Mouse (Mus musculus) brain, adult 10 weeks (tissue): ENCODE data around the gene Sco1. TPM values are rescaled to one million over a fixed set of nuclear protein-coding genes. Genes with fewer than 3 reads are reported as not detected.

Source experiments
- polyA plus RNA-seq: library from polyadenylated mRNA; stranded (reverse); fragments of 350-450 nt; fragmentation: Illumina TruSeq; extraction: RNeasy Lipid Tissue Mini Kit (QIAGEN cat#74804); gene quantifications from one replicate; pipeline ENCODE4 v1.2.3, GENCODE M21; 2015; ENCODE audit warnings: low read depth, low replicate concordance

Gene Sco1
- polyA plus RNA-seq, result 9.9 TPM

DNA sequence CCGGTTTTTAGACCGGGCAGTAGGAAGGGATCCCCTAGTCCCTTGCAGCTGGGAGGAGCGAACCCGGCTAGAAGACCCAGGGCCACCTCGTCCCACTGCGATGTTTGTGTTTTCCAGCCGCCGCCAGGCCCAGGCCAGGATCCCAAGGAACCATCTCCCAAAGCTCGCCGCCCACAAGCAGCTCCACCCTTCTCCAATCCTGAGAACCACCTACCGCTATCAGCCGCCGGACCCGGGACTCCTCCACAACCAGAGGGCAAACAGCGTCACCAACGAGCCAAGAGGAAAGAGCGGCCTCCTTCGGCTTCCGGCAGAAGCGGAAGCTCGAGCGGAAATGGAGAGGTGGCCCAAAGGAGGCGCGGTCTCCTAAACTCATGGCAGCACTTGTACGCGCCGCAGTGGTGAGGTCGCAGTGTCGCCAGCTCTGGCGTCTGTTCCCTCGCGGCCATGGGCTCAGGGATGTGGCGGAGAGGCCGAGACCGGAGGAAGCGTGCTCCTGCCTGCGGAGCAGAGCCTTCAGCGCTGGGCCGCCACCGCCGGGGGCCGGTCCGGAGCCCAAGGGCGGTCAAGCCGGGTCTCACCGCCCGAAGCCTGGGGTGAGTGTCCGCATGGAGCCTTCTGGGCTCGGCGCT lies at the start of gene Sco1, which contains the start of gene Adprm:
TSS of gene Sco1 (plus strand) at position 350 of the 632 bp plus-strand sequence.
TSS of gene Adprm (minus strand) at position 274 of the 632 bp plus-strand sequence.

DNA sequence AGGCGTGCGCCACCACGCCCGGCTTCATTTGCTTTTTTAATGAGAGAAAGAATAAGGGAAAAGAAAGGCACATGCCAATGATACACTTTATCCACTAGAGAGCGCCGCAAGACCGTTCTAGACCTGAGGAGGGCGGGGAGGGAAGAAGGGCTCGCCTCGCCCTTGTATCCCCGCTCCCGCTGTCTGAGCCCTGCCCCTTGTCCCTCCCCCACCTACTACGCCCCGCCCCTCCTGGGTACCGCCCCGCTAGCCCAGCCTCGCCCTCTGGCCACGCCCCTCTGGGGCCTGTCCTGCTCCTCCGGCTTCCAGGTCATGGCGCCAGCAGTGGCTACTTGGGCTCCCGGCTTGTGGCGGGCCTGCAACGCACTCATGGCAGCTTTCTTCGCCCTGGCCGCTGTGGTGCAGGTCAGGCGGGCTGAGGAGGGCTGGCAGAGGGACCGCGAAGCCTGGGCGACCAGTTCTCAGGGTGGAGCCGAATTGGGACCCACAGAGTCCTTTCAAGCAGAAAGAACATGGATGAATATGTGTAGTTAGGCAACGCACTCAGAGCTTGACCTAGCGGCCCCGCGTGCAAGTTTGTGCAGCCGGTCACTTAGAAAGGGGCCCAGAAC lies 27.5 kb upstream of the Sco1 start, which contains the start of gene Tmem220:
TSS of gene Tmem220 (plus strand) at position 288 of the 611 bp plus-strand sequence.

DNA sequence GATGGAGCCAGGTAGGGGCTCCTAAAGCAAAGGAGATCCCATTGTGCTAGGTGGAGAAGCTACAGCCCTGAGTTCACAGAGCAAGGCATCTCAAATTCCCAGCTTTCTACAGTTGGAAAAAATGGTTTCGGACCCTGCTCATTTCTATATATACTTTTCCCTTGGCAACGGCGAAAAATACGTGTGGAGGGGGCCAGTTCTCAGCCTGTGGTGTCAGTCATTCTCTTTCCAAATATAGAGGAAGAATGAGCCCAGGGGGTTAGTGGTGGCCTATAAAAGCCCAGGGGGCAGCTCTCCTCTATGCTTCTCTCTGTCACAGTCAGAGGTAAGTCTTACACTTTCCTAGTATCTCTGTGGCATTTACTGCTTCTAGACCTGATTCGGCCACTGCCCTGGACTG lies 25.5 kb downstream of the Sco1 start, which contains the start of gene Myh3:
TSS of gene Myh3 (plus strand) at position 301 of the 400 bp plus-strand sequence.

Other genes with a start within 250 kb of the Sco1 start
- gene Pirt, start 140.7 kb upstream of the Sco1 start, polyA plus RNA-seq, result 0.43 TPM
- gene Tmem238l, start 96.0 kb upstream of the Sco1 start, polyA plus RNA-seq, result not detected
- 0.67 TPM for gene Tmem220, start 27.5 kb upstream of the Sco1 start, polyA plus RNA-seq
- 33.5 TPM for gene Adprm, start 76 bp upstream of the Sco1 start, polyA plus RNA-seq
- 0.68 TPM for gene Myh3, start 25.6 kb downstream of the Sco1 start, polyA plus RNA-seq
- gene Myh2, start 118.4 kb downstream of the Sco1 start, polyA plus RNA-seq, result 0.10 TPM
- 0.42 TPM for gene Myh1, start 147.4 kb downstream of the Sco1 start, polyA plus RNA-seq
- 0.07 TPM for gene Myh4, start 185.4 kb downstream of the Sco1 start, polyA plus RNA-seq
- gene Myh8, start 224.5 kb downstream of the Sco1 start, polyA plus RNA-seq, result 0.10 TPM